Mouse (Mus musculus): ENCODE measurements around the gene Gm49318.
"Not testable (repeated sequence)": the region's sequence is repeated elsewhere in the genome, so short reads cannot be mapped to it uniquely, and the experiment has no call there.

The Gm49318 gene

DNA sequence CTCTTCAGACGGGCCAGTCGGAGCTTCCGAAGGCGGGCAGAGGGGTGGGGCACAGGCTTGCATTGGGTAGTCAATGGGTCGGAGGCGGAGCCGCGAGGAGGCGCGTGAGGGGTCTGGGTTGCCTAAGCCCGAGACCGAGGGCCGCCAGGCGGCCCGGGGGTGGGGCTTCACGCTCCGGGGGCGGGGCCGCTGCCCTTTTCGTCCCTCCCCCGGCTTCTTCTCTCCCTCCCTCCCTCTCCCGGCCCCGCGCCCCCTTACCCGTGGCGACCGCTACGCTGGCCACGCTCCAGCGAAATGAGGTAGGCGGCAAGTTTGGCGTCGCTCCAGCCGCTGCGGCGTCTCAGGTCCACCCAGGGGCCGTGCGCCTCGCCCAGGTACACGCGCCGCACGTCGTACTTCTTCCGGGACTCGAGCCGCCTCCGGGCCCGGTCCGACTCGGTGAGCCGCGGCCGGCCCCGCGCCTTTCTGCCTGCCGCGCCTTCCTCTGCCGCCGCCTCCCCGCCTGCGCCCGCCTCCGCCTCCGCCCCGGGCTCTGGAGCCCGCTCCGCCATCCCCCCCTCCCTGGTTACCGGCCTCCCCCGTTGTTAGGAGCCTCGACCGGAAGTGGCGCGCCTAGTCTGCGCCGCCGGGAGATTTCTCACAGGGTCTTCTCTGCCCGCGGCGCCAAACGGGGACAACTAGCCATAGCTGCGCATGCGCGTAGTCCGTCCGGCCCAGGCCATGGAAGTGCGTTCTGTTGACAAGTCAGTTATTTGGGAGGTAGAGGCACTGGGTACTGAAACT lies at the start of gene Gm49318, which contains the start of gene Zfp653:
TSS of gene Gm49318 (minus strand) at position 469 of the 783 bp plus-strand sequence.
TSS of gene Zfp653 (minus strand) at position 586 of the 783 bp plus-strand sequence.
- DNase-seq = peak; percentile 95 to 96

DNA sequence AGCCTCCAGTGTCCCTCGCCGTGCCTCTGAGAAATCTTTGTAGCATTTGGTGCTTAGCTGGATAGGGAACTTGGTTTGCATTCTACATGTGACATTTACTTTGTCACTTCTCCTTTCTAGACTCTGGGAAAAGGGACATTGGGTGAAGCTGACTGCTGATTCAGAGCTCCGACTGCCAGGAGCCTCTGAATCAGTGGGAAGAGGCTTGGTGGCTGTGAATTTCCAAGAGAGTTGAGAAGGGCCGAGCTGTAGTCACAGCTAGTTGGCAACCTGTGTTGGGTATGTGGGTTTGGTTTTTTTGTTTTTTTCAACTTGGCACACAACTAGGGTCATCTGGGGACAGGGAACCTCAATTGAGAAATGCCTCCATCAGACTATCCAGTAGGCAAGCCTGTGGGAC lies 48.5 kb upstream of the Gm49318 start:
- no peak for DNase-seq

DNA sequence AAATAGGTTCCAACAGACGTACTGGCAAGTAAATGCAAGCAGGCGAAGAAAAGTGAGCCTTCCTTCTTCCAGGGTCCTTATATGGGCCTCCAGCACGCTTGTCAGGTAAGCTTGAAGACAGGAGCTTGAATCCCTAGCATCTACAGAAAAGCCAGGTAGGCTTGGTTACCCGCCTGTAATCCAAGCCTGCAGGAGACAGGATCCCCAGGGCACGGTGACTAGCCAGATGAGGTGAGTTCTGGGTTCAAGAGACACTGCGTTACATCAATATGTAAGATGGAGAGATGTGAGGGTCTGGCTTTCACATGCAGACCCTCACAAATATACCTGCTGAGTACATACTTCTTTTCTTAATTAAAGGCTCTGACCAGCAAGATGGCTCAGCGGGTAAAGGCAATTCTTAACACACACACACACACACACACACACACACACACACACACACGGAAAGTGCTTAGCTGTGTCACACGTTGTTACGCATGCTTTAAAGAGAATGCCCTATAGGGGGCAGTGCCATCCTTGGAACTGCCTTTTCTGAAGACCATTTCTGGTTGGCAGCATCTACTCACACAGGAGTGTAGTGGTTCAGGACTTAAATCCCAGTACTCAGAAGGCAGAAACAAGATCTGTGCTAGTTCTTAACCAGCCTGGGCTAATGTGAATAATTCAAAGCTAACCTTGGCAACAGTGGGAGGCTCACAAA lies 46.8 kb upstream of the Gm49318 start:
- DNase-seq = peak; percentile 83 to 84

DNA sequence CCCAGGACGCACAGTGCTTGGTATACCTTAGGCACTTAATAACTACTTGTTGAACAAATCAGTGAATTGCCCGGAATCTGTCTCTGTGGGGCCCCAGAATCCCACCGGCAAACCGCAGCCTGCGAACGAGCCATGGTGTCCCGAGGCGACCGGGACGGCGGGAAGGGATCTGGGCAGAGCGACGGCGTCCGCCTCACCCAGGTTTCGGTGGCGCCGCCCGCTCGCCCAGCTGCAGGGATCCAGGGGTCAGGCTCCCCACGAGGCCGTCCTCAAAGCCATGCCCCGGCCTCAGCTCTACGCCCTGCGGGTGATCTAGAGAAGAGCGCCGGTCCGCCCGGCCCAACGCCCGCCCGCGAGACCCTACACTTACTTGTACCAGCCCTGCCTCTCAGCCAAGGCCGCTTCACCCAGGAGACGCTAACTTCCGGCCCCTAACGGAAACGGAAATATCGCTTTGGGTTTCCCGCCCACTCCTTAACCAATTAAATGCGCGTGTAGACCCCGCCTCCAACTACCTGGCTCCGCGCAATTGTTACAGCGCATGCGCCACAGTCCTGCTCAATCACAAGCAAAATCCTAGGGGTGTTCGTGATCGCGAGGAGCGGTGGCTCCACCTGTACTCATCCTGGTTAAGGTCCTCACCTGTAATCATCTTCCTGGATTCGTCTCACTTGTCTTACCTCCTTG lies 45.8 kb upstream of the Gm49318 start, which contains the start of gene Elof1:
TSS of gene Elof1 (minus strand) at position 433 of the 687 bp plus-strand sequence.
- peak; percentile 92 to 93 for DNase-seq

DNA sequence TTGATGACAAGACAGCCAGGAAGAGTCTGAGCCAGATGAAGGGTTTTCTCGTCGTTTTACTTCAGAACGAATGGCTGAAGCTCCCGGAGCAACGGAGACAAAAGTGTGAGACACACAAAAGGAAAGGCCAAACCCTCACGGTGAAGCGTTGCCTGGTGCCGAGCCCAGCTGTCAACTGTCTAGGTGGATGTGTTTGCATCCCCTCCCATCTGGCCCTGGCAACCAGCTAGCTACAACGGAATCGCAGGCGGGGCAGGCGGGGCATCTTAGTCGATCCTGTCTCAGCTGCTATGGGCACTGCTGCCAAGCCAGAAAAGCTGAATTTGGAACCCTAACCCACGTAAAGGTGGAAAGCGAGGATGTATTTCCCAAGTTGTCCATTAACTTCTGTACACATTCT lies 45.0 kb upstream of the Gm49318 start:
- DNase-seq = no peak

DNA sequence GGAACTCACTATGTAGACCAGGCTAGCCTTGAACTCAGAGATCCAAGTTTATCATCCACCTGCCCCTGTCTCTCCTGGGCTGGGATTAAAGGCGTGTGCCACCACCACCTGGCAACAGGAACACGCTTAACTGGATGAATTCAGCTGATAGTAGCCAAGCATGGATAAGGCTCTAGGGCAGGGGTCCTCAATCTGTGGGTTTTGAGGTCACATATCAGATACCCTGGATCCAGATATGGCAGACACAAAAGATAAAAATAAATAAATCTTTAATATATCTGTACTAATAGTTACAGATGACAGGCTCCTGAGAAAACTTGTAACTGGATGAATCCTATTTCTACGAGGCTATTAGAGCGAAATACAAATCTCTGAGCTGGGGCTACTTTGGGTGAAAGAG lies 44.6 kb upstream of the Gm49318 start:
- no peak for DNase-seq

DNA sequence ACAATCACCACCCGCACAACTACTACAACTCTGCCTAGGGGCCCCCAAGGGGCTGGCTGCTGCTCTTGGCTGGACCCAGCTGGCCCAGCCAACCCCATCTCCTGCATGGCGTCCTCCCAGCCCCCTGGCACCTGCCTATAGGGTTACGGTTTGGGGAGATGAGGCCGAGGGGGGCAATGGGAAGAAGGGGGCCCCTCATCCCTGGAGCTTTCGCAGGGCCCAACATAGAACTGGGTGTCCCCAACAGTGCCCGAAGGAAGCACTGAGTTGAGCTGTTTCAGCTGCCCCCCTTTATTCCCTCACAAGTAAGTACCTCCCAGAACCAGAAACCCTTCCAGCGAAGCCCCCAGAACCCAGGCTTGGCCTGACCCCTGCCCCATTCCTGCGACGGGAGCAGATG lies 37.1 kb upstream of the Gm49318 start:
- DNase-seq = no peak

DNA sequence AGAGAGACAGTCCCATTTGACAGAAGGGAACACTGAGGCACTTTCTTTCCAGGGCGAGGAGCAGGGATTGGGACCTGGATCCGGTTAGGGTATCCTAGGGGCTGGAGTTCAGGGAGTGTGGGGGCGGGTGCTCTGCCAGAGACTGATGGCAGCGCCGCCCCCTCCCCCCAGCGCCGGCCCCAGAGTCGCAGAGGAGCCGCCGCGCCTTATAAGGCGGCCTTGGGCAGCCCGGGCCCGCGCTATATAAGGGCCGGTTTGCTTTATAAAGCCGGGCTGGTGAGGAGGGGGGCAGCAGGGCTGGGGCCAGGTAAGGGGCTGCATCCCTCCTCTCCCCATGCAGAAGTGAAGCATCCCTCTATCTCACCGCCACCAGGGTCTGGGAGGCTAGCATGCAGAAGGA lies 28.9 kb upstream of the Gm49318 start:
- no peak for DNase-seq

DNA sequence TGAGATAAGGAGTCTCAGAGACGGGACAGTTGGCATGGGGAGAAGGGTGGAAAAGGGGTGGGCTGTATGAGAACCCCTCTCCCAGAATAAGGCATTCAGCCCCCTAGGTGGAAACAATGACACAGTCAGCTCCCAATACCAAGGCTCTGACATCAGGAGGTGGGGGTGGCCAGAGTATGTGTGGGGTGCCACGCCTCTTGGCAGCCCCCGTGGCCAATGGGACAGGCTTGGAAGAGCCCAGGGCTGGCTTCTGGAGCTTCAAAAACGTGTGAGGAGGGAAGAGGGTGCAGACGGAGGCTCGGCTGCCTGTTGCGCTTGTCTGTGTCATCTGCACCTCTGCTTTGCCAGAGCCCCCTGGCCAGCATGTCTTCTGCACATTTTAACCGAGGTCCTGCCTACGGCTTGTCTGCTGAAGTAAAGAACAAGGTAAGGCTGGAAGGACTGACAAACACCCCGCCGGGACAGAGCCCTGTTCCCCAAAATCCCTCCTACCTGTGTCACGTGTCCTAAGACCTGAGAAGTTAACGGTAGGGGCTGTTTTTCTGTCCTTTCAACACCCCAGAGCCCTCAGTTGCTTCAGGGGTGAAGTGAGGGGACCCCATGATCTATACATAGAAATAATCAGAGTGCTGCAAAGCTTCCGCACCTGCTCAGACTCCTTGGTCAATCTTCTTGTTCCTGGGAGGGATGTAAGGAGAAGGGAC lies 28.1 kb upstream of the Gm49318 start, which contains the start of gene Cnn1:
TSS of gene Cnn1 (plus strand) at position 224 of the 704 bp plus-strand sequence.
- no peak for DNase-seq

DNA sequence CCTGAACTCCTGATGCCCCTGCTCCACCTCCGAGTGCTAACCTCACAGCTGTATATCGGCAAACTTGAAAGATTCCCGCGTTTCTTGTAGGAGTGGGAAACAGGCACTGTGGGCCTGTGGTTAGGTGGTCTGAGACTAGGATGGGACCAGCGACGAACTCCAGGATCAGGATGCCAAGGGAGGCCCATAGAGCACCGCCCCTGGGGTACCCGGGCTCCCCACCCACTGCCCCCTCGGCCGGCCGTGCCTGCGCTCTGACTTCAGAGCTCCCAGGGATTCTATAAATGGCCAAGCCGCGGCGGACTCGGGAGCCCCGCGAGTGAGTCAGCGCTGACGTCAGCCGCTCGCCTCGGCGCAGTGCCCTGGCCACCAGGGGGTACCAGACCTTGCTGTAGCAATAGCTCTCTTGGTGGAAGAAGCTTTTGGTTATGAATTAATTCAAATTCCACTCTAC lies 24.8 kb upstream of the Gm49318 start:
- peak; percentile 91 to 94 for DNase-seq

- no peak for DNase-seq
Observed at GRCm38 (mm10) chr9:22092746-22093145, 21.7 kb upstream of the Gm49318 start.

GRCm38 (mm10) chr9:22089986-22090385 lies 18.9 kb upstream of the Gm49318 start:
- no peak for DNase-seq

- DNase-seq = no peak
Observed at GRCm38 (mm10) chr9:22089281-22089680, 18.2 kb upstream of the Gm49318 start.

GRCm38 (mm10) chr9:22087034-22087618 lies 16.1 kb upstream of the Gm49318 start:
- DNase-seq = peak in 1 of 2 experiments; percentile 12

- no peak for DNase-seq
Observed at GRCm38 (mm10) chr9:22086012-22086411, 15.0 kb upstream of the Gm49318 start.

DNA sequence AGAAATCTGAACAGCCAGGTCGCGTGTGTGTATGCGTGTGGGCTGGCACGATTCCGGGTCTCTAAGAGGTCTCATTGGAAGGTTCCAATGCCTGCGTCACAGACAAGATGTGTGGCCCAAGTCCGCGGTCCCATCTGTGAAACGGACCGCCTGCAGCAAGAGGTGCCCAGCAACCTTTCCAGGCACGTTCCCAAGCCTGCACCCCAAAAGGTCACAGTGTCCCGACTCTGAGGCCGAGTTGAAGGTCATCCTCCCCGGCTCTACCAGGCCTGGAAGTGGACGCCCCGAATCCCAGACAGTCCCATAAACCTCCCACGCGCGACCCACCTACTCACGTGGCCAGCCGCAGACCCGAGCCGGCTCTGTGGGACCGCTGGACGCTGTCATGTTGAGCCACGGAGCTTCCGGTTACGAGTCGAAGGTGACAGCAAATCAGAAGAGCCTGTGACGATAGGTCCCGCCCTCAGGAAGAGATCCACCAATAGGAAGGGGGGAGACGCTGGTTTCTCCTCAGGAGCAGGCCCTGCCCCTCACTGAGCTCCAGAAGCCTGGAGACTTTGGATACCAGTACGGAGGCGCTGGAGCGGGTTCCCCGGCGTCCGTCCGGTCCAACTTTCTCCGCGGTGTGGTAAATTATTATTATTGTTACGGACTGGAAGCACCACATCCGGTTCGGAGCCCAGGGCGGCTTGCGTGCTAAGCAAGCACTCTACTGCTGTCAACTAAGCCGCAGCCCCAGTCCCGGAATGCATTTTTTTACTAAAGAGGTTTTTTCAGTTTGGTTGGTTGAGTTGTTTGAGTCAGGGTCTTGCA lies 14.2 kb upstream of the Gm49318 start, which contains the start of gene Ecsit:
TSS of gene Ecsit (minus strand) at position 417 of the 813 bp plus-strand sequence.
- peak; percentile 87 for DNase-seq

DNA sequence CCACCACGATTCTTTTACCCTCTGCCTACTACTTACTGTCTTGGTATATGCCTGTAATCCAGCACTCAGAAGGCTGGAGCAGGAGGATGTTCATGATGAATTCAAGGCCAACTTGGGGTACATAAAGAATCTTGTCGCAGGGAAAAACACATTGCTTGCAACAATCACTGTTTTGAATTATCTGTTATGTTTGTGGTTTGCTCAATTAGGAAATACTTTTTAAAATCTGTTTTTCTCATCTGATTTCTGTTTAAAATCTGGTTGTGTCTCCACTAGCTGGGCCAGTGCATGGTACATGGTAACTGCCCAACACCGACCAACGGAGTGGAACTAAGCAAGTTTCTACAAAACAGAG lies 13.6 kb upstream of the Gm49318 start:
- no peak for DNase-seq

- DNase-seq = no peak
Observed at GRCm38 (mm10) chr9:22076223-22076622, 5.2 kb upstream of the Gm49318 start.

DNA sequence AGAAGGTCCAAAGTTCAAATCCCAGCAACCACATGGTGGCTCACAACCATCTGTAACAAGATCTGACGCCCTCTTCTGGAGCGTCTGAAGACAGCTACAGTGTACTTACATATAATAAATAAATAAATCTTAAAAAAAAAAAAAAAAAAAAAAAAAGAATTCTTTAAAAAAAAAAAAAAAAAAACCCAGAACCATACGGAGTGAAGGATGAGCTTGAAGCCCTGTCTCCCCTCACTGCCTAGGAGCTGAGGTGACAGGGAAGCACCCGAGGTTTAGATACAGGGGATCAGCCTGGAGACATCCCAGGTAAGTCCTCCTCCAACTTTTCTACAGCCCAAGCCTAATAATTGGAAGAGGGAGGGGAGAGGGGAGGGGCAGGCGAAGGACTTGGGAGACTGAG lies 4.7 kb upstream of the Gm49318 start:
- not testable (repeated sequence) for DNase-seq

DNA sequence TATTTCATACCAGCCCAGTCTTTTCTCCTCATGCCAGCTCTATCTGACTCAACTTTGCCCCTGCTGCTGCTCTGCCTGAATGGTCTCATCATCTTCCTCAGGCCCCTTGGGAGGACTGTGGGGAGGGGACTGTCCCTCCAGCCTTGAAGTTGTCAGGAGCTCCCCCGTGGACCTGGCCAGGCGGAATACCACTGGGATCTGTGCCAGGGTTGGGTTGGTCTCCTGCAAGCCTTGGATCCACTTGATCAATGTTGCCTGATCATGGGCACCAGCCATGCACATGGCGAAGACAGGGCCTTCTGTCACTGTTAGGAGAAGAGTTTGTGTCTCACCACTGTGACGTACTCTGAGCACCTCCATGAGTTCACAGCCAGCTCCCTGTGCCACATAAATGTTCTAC lies 1.2 kb upstream of the Gm49318 start:
- DNase-seq = no peak

- DNase-seq = no peak
Observed at GRCm38 (mm10) chr9:22069881-22070553, 1.0 kb downstream of the Gm49318 start.
